Comparison of ENCODE assay signal across 20 mouse cellular contexts in genomic region chr4:133340217-133340616, GRCm38 (mm10). TPM values are rescaled to one million over a fixed set of nuclear protein-coding genes. Genes with fewer than 3 reads are reported as not detected.
DNase-seq lines count a peak whose midpoint lies in the region; ATAC-seq and TF ChIP-seq lines count a peak whose summit lies in the region.
"Had no signal": no experiment of that assay in that cellular context is flagged by ENCODE, and none has a peak within 500 bp of the region (broad histone marks: within the 10 kb centered on the region; RNA-seq: fewer than 3 reads in every experiment).

No protein-coding gene starts in this region.

- no peaks in the 10 kb centered on the region for H3K27me3 ChIP-seq in forebrain, postnatal 0 days (ENCODE audit: insufficient read depth, low read length)
- H3K27me3 ChIP-seq in forebrain, embryonic 12.5 days, result 0 out of 2 replicates have a peak, but pooled peaks cover 4% of the 10 kb centered on the region
- H3K27me3 ChIP-seq: embryonic facial prominence, embryonic 13.5 days had no signal

- H3K4me1 ChIP-seq in forebrain, postnatal 0 days (ENCODE audit: insufficient read depth), result no peaks in the 10 kb centered on the region
- H3K4me1 ChIP-seq in forebrain, embryonic 12.5 days, result peaks cover 13% of the 10 kb centered on the region

- H3K36me3 ChIP-seq in forebrain, postnatal 0 days (ENCODE audit: insufficient read depth), result no peaks in the 10 kb centered on the region
- H3K36me3 ChIP-seq in forebrain, embryonic 12.5 days (replicated peaks), result no peaks in the 10 kb centered on the region
- H3K36me3 ChIP-seq: embryonic facial prominence, embryonic 13.5 days; hindbrain, embryonic 13.5 days had no signal

- no peaks in the 10 kb centered on the region for H3K9me3 ChIP-seq in forebrain, postnatal 0 days (ENCODE audit: low read length)
- no peaks in the 10 kb centered on the region for H3K9me3 ChIP-seq in forebrain, embryonic 12.5 days
- H3K9me3 ChIP-seq: embryonic facial prominence, embryonic 13.5 days; forebrain, embryonic 13.5 days; heart, embryonic 13.5 days; hindbrain, embryonic 13.5 days had no signal

- no peak overlapping the region for H3K4me2 ChIP-seq in forebrain, postnatal 0 days (ENCODE audit: low read depth)
- no peak overlapping the region for H3K4me2 ChIP-seq in forebrain, embryonic 12.5 days

- ATAC-seq in forebrain, postnatal 0 days, result no peak
- no peak for ATAC-seq in forebrain, embryonic 12.5 days (ENCODE audit: low FRiP score)

- TF ChIP-seq CTCF in forebrain, postnatal 0 days (IDR thresholded peaks at IDR 0.05; ENCODE audit: low read depth), result 0 out of 2 replicates have a peak, but pooled peaks have one; percentile 16
- peak; percentile 41 for TF ChIP-seq CTCF in layer of hippocampus, adult 2 months (conservative IDR thresholded peaks at IDR 0.05)

- no peak overlapping the region for H3K9ac ChIP-seq in forebrain, postnatal 0 days
- no peak overlapping the region for H3K9ac ChIP-seq in forebrain, embryonic 12.5 days
- H3K9ac ChIP-seq: embryonic facial prominence, embryonic 13.5 days; forebrain, embryonic 13.5 days; heart, embryonic 13.5 days had no signal

- no peak for DNase-seq in forebrain, postnatal 0 days
- DNase-seq in layer of hippocampus, adult 2 months (ENCODE audit: low spot score in 2 of 2), result no peak
- no peak for DNase-seq in layer of hippocampus, adult 9-10 months (ENCODE audit: low spot score)
- peak; percentile 35 for DNase-seq in A20 (ENCODE audit: low read depth, low spot score)
- peak; percentile 0 for DNase-seq in ZHBTc4 (ENCODE audit: low read depth, low spot score)
- no peak for DNase-seq in cerebellum, adult 9-10 months
- no peak for DNase-seq in gastrocnemius, adult 18-20 months (ENCODE audit: low spot score)
- DNase-seq: adrenal gland, adult 2 months; cerebellum, adult 18-20 months; cerebellum, postnatal 36 days; embryo, embryonic 11 days; kidney, adult 2 months; kidney, postnatal 14 days; lung, adult 18-20 months; lung, postnatal 10 days had no signal

- no peak overlapping the region for H3K27ac ChIP-seq in forebrain, postnatal 0 days (ENCODE audit: low read depth, low read length)
- H3K27ac ChIP-seq in forebrain, embryonic 12.5 days, result no peak overlapping the region
- no peak overlapping the region for H3K27ac ChIP-seq in layer of hippocampus, adult 2 months
- H3K27ac ChIP-seq: embryonic facial prominence, embryonic 13.5 days; forebrain, embryonic 13.5 days; heart, embryonic 13.5 days had no signal

- no peak overlapping the region for H3K4me3 ChIP-seq in forebrain, postnatal 0 days (ENCODE audit: low read depth, low read length)
- no peak overlapping the region for H3K4me3 ChIP-seq in forebrain, embryonic 12.5 days (replicated peaks)
- no peak overlapping the region for H3K4me3 ChIP-seq in layer of hippocampus, adult 2 months

- WGBS in forebrain, postnatal 0 days, result 86% methylated on average over 2 of the region's 2 CpGs
- 92% methylated on average over 2 of the region's 2 CpGs for WGBS in forebrain, embryonic 12.5 days

RNA-seq across cellular contexts. Expression of gene Wdtc1, which starts 13.1 kb away (rescaled TPM):
- total RNA-seq in forebrain, postnatal 0 days (2014; rRNA removed), result 35.5 and 43.9 TPM in 2 replicates
- polyA plus RNA-seq in forebrain, postnatal 0 days (2015; fragmentation: Nextera tagmentation; extraction: Ambion mirVana), result 13.0 and 16.3 TPM in 2 replicates
- polyA plus RNA-seq in forebrain, embryonic 12.5 days (2016; fragmentation: Nextera tagmentation; extraction: Ambion mirVana), result 21.1 and 22.9 TPM in 2 replicates
- 10 to 100 TPM; 78.8 to 82.5 TPM for total RNA-seq in layer of hippocampus, adult 2 months (2021)
- total RNA-seq in gastrocnemius, adult 18-20 months (2021), result 100 to 1,000 TPM in 1 of 2 experiments, 10 to 100 TPM in 1; 99.6 to 102 TPM

RNA-seq across cellular contexts. Expression of gene Slc9a1, which starts 29.3 kb away (rescaled TPM):
- total RNA-seq in forebrain, postnatal 0 days (2014; rRNA removed), result 9.7 and 16.0 TPM in 2 replicates
- 7.7 and 10.1 TPM in 2 replicates for polyA plus RNA-seq in forebrain, postnatal 0 days (2015; fragmentation: Nextera tagmentation; extraction: Ambion mirVana)
- polyA plus RNA-seq in forebrain, embryonic 12.5 days (2016; fragmentation: Nextera tagmentation; extraction: Ambion mirVana), result 7.2 and 8.3 TPM in 2 replicates
- total RNA-seq in layer of hippocampus, adult 2 months (2021), result 10 to 100 TPM; 59.1 to 63.4 TPM
- total RNA-seq in gastrocnemius, adult 18-20 months (2021), result 10 to 100 TPM; 10.0 to 11.4 TPM

Comparison
In these comparisons a context has a peak if more than half of its experiments do, and no peak if none do; other contexts are left out.
1. DNase-seq: peak in A20 (single experiment) and ZHBTc4 (single experiment); none in forebrain, postnatal 0 days (single experiment), layer of hippocampus, adult 2 months (0 of 2), layer of hippocampus, adult 9-10 months (single experiment), cerebellum, adult 9-10 months (single experiment) and gastrocnemius, adult 18-20 months (single experiment).